Mouse (Mus musculus) adrenal gland, postnatal 10 days (tissue): Measurements from ENCODE around the gene A730049H05Rik. TPM values are rescaled to one million over a fixed set of nuclear protein-coding genes. Genes with fewer than 3 reads are reported as not detected.

Experiments
- DNase-seq: peaks from one replicate; pipeline ENCODE4 v3.0.0; 2021; ENCODE audit warnings: mixed read lengths
- total RNA-seq, 2 experiments: library from RNA; stranded (reverse); gene quantifications; 2 replicates each; pipeline ENCODE4 v1.2.3; 2021

A730049H05Rik gene
- total RNA-seq, 2 experiments from 2014 or later = 0.45 to 1.1 TPM

GRCm38 (mm10) chr6:92879700-92880265, 63.5 kb downstream of the A730049H05Rik start:
- DNase-seq = no peak

- DNase-seq = no peak
Observed at GRCm38 (mm10) chr6:92882446-92882845, 66.2 kb downstream of the A730049H05Rik start.

- no peak for DNase-seq
Observed at GRCm38 (mm10) chr6:92883131-92883900, 67.0 kb downstream of the A730049H05Rik start.

GRCm38 (mm10) chr6:92891535-92891934, 75.3 kb downstream of the A730049H05Rik start:
- no peak for DNase-seq

Other genes with a start within 250 kb of the A730049H05Rik start
- 10 to 100 TPM in 1 of 2 experiments, 1 to 10 TPM in 1; 6.5 to 10.3 TPM for gene Prickle2, start 110.3 kb upstream of the A730049H05Rik start, total RNA-seq
- gene Gm15737, start 52.9 kb downstream of the A730049H05Rik start, total RNA-seq = not detected
- gene Adamts9, start 127.0 kb downstream of the A730049H05Rik start, total RNA-seq = 10 to 100 TPM; 44.9 to 47.4 TPM